Mouse (Mus musculus): ENCODE measurements around the gene Tmem95. TPM values are rescaled to one million over a fixed set of nuclear protein-coding genes. Genes with fewer than 3 reads are reported as not detected.

Tmem95 gene
- under 1 TPM in 1 of 2 experiments, not detected in 1; 0.93 TPM for polyA plus RNA-seq (2017; shearing (Covaris generic))

DNA sequence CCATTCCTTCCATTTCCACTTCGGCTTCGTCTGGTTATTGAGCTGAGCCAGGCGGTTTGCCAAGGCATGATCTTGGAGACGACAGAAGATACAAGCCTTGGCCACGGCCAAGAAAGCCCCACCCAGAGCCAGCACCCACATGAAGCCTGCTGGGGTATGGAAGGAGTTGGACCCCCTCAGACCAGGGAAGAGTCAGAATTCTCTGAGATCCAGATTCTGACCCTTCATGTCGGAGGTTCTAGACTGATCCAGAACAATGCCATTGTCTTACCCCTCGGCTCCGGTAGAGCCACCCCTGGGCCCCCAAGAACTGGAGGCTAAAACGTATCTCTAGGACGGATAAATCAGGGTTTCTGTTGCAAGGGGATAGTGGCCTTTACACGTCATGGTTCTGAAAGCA lies at the start of gene Tmem95:
Gene Tmem95 (minus strand): TSS at position 141 of the 400 bp plus-strand sequence.

DNA sequence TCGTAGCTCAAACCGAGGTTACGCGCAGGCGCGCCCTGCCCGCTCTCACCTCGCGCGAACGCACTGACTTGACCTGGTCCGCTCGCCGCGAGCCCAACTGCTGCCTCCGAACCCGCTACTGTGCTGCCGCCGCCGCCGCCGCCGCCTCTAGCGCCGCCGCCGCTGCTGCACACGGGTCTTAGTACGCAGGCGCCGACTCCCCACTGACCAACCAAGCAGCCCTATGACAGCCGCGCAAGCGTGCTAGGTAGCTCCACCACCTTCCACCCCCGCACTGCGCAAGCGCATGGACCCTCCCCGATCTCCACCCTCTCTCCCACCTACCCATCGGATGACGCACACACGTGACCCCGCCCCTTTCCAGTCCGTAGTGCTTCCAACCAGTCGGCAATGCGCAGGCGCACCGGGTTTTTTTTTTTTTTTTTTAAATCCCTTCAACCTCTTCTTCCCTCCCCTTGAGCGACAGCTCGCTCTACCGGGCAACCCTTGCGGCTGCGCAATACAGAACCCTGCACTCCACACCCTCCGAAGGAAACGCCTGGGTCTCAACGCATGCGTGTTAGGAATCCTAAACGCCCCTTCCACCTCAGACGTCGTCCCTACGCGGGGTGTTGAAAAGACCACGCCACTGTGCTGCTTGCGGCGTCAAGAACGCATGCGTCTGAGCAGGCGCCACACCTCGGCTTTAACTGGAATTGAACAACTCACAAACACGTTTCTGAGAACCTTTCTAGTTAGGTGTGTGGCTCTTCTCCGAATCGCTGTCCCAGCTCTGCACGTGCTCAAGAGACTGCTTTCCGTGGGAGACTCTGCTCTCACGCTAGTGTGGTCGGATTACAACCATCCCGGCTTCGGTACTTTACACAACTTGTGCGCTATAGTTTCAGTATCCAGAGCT lies 43.5 kb upstream of the Tmem95 start, which contains the start of gene Eif5a:
Gene Eif5a (minus strand): TSS at position 845 of the 898 bp plus-strand sequence.

DNA sequence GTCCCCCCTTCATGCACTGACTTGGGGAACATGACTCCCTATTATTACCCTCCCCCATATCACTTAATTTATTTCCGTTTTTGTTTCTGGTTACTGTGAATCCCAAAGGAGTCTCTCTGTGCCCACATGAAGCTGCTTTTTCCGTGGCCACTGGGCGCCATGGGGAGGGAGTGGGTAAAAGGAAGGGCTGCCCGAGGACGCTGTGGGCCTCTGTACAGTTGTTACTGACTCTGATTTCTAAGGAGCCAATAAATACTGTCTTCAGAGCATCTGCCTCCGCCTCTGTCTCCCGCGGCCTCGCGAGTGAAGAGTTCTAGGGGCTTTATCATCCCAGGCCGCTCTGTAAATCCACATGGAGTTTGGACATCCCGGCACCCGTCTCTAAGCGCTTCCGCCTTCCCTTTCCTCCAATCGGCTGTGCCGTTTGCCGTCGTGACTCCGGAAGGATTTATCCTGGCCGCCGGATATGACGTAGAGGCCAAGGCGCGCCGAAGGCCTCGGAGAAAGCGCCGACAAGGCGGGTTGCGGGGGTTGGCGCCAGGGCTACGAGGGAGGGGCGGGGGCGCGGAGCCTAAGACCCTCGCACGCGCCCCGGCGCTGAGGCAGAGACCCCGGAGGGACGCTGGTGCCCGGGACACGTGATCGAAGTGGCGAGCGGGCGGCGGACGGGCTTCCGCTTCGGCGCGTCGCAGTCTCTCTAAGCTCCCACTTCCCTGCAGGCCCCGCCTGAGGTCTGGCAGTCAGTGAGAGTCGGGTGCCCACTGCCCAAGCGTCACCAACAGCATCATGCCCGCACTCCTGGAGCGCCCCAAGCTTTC lies 35.9 kb upstream of the Tmem95 start, which contains the start of gene Gps2:
Gene Gps2 (plus strand): TSS at position 335 of the 818 bp plus-strand sequence.

DNA sequence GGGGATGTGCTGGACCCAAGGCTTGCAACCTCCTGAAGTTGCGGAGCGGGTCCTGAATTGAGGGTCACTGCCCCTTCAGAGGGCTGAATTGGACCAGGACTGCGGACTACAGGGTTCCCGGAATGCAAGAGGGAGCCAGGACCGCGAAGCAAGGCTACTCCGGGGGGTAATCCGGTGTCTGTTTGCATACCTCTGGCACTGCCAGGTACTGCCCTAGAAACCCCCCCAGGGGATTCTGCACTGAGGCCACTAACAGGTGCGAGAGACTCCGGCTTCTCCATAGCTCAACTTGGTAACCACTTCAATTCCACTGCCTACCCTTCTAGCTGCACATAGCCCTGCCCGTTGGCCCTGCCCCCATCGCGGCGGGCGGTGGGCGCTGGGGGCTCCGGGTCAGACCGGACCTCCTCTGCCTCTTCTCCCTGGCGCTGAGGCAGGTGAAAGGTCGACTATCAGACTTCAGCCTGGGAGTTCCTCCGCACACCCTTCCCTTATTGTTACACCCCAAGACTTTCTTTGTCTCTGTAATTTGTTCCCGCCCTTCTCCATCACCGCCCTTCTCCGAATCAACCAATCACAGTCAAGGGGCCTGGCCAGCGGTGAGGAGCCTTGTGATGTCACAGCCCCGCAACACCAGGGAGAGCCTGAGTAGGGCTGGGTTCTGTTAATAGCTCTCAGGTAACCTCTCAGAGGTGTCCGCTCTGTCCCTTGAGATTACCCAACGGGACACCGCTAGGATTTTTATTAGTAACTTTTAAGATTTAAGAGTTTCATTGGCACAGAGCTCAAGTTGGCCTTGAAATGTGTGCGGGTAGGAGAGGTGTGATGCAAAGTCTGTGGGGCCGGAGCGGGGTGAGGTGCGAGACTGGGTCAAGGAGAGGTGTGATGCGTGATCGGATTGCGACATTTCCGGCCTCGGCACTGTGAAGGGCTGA lies 22.9 kb upstream of the Tmem95 start, which contains the start of the genes 2810408A11Rik and Neurl4:
Gene 2810408A11Rik (minus strand): TSS at position 517 of the 935 bp plus-strand sequence.
Gene Neurl4 (plus strand): TSS at position 602 of the 935 bp plus-strand sequence.

DNA sequence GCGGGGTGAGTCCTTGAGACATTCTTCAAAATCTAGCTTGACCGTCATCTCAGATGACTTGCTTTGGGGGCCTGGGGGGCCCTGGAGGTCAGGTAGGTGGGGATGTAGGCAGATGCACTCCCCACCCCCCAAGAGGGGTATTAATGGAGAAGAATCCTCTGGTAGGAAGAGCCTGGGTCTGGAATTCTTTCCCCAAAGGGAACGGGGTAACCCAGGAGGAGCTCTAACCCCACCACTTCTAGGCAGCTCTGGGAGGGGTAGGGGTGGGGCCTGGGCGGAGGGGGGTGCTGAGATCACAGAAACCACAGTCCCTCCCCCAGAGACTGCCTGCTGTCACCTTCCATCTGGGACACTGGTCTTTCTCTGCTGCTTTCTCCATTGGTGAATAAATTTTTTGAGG lies 17.5 kb upstream of the Tmem95 start, which contains the start of gene Acap1:
Gene Acap1 (minus strand): TSS at position 249 of the 400 bp plus-strand sequence.

DNA sequence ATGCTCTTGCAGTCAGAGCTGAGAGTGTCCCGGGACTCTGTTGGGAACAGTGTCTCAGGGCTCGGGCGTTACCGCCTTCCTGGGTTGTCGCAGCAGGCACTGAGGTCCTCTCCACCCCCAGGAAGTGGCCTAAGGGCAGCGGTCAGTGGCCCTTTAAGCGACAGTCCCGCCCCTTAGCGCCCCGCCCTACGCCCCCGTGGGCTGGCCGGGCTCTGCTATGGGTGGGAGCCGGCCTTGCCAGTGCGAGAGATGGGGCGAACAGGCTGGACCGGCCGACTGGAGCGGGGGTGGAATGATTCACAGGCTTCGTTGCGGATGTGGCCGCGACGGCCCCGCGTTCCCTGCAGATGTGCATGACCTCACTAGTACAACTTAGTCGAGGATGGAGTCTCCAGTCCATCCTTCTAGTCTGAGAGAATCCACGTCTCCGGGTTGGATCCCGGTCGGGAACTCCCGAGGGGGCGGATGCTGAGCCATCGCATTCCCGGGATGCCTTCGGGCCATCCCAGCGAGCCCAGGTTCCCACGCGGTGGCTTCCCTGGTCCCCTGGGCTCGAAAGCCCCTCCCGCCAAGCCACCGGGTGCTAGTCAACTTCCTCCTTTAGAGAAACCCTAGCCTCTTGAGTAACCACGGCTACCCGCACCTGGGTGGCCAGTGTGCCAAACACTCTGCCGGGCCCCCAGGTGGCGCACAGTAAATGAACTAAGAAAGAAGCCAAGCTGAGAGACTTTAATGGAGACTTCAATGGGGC lies 3.2 kb upstream of the Tmem95 start, which contains the start of gene Kctd11:
Gene Kctd11 (minus strand): TSS at position 554 of the 751 bp plus-strand sequence.

DNA sequence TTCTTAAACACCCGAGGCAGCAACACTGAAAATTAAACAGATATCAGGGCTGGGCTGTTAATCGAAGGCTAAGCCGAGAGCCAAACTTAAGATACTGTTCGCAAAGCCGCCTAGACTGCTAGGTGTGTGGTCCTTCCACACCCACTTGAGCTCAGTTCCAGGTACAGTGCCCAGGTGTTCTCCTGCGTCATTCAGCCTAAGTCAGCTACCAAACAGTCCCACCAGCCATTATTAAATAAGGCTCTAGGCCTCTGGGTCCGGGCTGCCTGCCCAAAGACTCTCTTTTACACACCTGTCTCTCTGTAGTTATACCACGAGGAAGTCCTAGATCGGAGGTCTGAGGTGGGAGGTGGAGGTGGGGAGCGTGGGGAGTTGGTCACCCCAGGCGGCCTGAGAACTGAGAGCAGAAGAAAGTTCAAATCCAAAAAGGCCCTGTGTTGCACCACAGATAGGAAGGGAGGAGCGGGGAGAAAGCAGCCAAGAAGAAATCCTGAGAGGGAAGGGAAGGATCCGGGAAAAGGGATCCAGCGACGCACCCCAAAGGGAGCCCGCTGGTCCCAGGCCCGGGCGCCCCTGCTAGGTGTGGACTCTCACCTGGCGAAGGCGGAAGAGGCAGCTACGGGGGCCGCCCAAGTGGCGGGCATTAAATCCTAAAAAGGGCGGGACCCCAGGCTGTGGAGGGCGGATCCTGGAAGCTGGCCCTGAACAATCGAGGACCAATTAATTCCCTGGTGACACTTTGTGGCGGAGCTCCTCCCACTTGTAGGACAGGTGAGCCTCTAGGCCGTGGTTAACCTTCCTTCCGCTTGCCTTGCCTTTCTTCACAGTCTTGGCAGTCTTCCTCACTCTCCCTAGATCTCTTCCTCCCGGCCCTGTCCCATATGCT lies 19.5 kb downstream of the Tmem95 start, which contains the start of gene Tnk1:
Gene Tnk1 (minus strand): TSS at position 618 of the 886 bp plus-strand sequence.

DNA sequence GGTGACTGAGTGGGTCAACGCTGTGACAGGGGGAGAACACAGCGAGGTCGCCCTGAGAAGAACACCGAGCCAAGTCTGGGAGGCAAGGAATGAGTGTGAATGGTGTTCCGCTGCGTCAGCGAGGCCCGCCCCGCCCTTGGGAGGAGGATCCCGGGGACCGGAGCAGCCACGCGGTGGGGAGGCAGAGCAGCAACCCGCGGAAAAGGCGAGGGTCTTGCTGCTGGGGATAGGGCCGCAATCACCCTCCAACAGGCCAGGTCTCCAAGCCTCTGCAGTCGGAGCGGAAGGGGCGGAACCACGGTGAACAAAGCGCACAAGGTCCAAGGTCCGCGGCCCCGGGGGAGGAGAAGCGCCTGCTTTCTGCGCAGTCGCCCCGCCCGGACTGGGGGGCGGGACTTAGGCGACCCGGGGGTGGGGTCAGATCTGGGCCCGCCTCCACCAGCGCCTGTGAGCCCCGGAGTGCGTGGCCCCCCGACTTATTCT lies 31.6 kb downstream of the Tmem95 start, which contains the start of gene Plscr3:
Gene Plscr3 (plus strand): TSS at position 179 of the 483 bp plus-strand sequence.

DNA sequence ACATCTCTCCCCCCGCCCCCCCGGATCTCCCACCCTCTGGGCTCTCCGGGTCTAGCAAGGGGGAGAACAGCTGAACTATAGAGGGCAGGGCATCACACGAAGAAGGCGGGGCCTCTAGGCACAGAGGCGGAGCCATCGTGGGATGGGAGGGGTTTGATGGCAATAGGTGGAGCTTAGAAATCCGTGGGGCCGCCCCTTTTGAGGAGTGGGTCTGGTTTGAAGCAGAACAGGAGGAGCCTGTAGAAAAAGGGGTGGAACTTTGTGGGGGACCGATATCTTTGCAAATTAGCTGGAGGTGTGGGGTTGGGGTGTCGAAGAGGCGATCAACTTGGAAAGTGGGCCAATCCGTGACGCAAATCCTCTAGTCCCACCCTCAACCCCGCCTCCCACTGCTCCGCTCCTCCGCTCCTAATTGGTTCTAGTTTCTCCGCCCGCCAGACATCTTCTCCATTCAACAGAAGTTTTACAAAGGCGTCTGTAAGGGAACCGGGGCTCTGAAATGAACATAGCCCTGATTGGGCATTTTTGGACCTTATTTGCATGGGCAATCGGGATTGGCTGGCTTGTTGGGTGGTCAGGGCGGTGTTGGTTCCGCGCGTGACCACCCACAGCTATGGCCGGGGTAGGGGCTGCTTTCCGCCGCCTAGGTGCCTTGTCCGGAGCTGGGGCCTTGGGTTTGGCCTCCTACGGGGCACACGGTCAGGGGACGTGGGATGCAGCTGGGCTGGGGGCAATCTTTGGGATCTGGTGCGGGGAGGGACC lies 39.7 kb downstream of the Tmem95 start, which contains the start of gene Tmem256:
Gene Tmem256 (plus strand): TSS at position 563 of the 762 bp plus-strand sequence.

DNA sequence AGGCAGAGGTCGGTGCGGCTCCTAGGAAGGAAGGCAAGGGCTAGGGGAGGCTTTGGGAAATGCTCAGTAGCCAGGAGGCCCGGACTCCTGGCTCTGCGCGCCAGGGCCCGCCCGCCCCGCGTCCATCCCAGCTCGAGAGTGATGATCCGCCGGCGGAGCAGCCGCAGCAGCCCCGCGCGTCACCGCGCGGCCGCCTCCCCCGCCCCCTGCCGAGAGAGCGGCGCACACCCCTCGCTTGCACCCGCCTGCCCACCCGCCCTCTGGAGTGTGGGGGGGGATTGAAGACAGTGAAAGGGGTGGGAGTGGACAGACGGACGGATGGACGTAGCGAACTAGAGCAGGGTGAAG lies 40.2 kb downstream of the Tmem95 start, which contains the start of gene Nlgn2:
Gene Nlgn2 (minus strand): TSS at position 181 of the 348 bp plus-strand sequence.

Other genes starting within 250 kb of the Tmem95 start
- gene Fxr2, start 245.0 kb downstream of the Tmem95 start, polyA plus RNA-seq (2017; shearing (Covaris generic)) = 10 to 100 TPM; 59.9 to 74.5 TPM
- 1 to 10 TPM in 1 of 2 experiments, under 1 TPM in 1; 0.55 to 3.1 TPM for gene Sox15, start 222.7 kb downstream of the Tmem95 start, polyA plus RNA-seq (2017; shearing (Covaris generic))
- gene Mpdu1, start 215.4 kb downstream of the Tmem95 start, polyA plus RNA-seq (2017; shearing (Covaris generic)) = 10 to 100 TPM; 47.5 to 52.3 TPM
- gene Cd68, start 211.9 kb downstream of the Tmem95 start, polyA plus RNA-seq (2017; shearing (Covaris generic)) = 10 to 100 TPM in 1 of 2 experiments, 1 to 10 TPM in 1; 1.7 to 11.0 TPM
- 100 to 1,000 TPM; 493 to 540 TPM for gene Eif4a1, start 205.6 kb downstream of the Tmem95 start, polyA plus RNA-seq (2017; shearing (Covaris generic))
- 10 to 100 TPM; 33.1 to 37.3 TPM for gene Senp3, start 195.9 kb downstream of the Tmem95 start, polyA plus RNA-seq (2017; shearing (Covaris generic))
- gene Tnfsf13, start 192.2 kb downstream of the Tmem95 start, polyA plus RNA-seq (2017; shearing (Covaris generic)) = not detected
- not detected for gene Tnfsf12, start 182.2 kb downstream of the Tmem95 start, polyA plus RNA-seq (2017; shearing (Covaris generic))
- gene Tnfsfm13, start 181.9 kb downstream of the Tmem95 start, polyA plus RNA-seq (2017; shearing (Covaris generic)) = under 1 TPM in 1 of 2 experiments, not detected in 1; 0.45 TPM
- 10 to 100 TPM; 43.7 to 44.7 TPM for gene Polr2a, start 119.4 kb downstream of the Tmem95 start, polyA plus RNA-seq (2017; shearing (Covaris generic))
- gene Slc35g3, start 116.0 kb downstream of the Tmem95 start, polyA plus RNA-seq (2017; shearing (Covaris generic)) = 1 to 10 TPM in 1 of 2 experiments, under 1 TPM in 1; 0.29 to 1.3 TPM
- 1 to 10 TPM; 3.8 to 5.3 TPM for gene Zbtb4, start 112.1 kb downstream of the Tmem95 start, polyA plus RNA-seq (2017; shearing (Covaris generic))
- gene Chrnb1, start 82.1 kb downstream of the Tmem95 start, polyA plus RNA-seq (2017; shearing (Covaris generic)) = 1 to 10 TPM in 1 of 2 experiments, under 1 TPM in 1; 0.13 to 4.3 TPM
- not detected for gene Fgf11, start 76.2 kb downstream of the Tmem95 start, polyA plus RNA-seq (2017; shearing (Covaris generic))
- gene Tmem102, start 72.4 kb downstream of the Tmem95 start, polyA plus RNA-seq (2017; shearing (Covaris generic)) = not detected
- under 1 TPM in 1 of 2 experiments, not detected in 1; 0.39 TPM for gene Gm39566, start 62.7 kb downstream of the Tmem95 start, polyA plus RNA-seq (2017; shearing (Covaris generic))
- not detected for gene Spem2, start 59.6 kb downstream of the Tmem95 start, polyA plus RNA-seq (2017; shearing (Covaris generic))
- gene Spem1, start 55.8 kb downstream of the Tmem95 start, polyA plus RNA-seq (2017; shearing (Covaris generic)) = 1 to 10 TPM in 1 of 2 experiments, not detected in 1; 2.1 TPM
- under 1 TPM; 0.26 to 0.83 TPM for gene Nlgn2, start 40.2 kb downstream of the Tmem95 start, polyA plus RNA-seq (2017; shearing (Covaris generic))
- 10 to 100 TPM; 64.6 to 89.9 TPM for gene Tmem256, start 39.5 kb downstream of the Tmem95 start, polyA plus RNA-seq (2017; shearing (Covaris generic))
- gene Plscr3, start 31.6 kb downstream of the Tmem95 start, polyA plus RNA-seq (2017; shearing (Covaris generic)) = 10 to 100 TPM; 15.4 to 18.5 TPM
- under 1 TPM; 0.08 to 0.72 TPM for gene Tnk1, start 19.3 kb downstream of the Tmem95 start, polyA plus RNA-seq (2017; shearing (Covaris generic))
- 1 to 10 TPM; 1.3 TPM for gene Kctd11, start 3.4 kb upstream of the Tmem95 start, polyA plus RNA-seq (2017; shearing (Covaris generic))
- 100 to 1,000 TPM; 503 to 589 TPM for gene Acap1, start 17.5 kb upstream of the Tmem95 start, polyA plus RNA-seq (2017; shearing (Covaris generic))
- 1 to 10 TPM; 3.6 to 4.8 TPM for gene 2810408A11Rik, start 23.0 kb upstream of the Tmem95 start, polyA plus RNA-seq (2017; shearing (Covaris generic))
- gene Neurl4, start 23.1 kb upstream of the Tmem95 start, polyA plus RNA-seq (2017; shearing (Covaris generic)) = 10 to 100 TPM in 1 of 2 experiments, 1 to 10 TPM in 1; 6.4 to 11.6 TPM
- 100 to 1,000 TPM; 175 to 265 TPM for gene Gps2, start 35.9 kb upstream of the Tmem95 start, polyA plus RNA-seq (2017; shearing (Covaris generic))
- 1,000 to 10,000 TPM; 1,144 to 1,177 TPM for gene Eif5a, start 43.9 kb upstream of the Tmem95 start, polyA plus RNA-seq (2017; shearing (Covaris generic))
- not detected for gene Ybx2, start 57.8 kb upstream of the Tmem95 start, polyA plus RNA-seq (2017; shearing (Covaris generic))
- gene Slc2a4, start 70.2 kb upstream of the Tmem95 start, polyA plus RNA-seq (2017; shearing (Covaris generic)) = 1 to 10 TPM in 1 of 2 experiments, not detected in 1; 1.5 TPM
- gene Cldn7, start 86.8 kb upstream of the Tmem95 start, polyA plus RNA-seq (2017; shearing (Covaris generic)) = 1 to 10 TPM in 1 of 2 experiments, under 1 TPM in 1; 0.81 to 1.2 TPM
- gene Ctdnep1, start 103.1 kb upstream of the Tmem95 start, polyA plus RNA-seq (2017; shearing (Covaris generic)) = 10 to 100 TPM; 39.1 to 74.9 TPM
- gene Elp5, start 104.5 kb upstream of the Tmem95 start, polyA plus RNA-seq (2017; shearing (Covaris generic)) = 10 to 100 TPM; 63.7 to 67.7 TPM
- 100 to 1,000 TPM; 391 to 427 TPM for gene Gabarap, start 113.1 kb upstream of the Tmem95 start, polyA plus RNA-seq (2017; shearing (Covaris generic))
- 10 to 100 TPM; 85.5 to 94.7 TPM for gene Phf23, start 117.8 kb upstream of the Tmem95 start, polyA plus RNA-seq (2017; shearing (Covaris generic))
- 10 to 100 TPM; 26.6 to 46.3 TPM for gene Dvl2, start 122.6 kb upstream of the Tmem95 start, polyA plus RNA-seq (2017; shearing (Covaris generic))
- 100 to 1,000 TPM in 1 of 2 experiments, 10 to 100 TPM in 1; 97.3 to 113 TPM for gene Acadvl, start 137.4 kb upstream of the Tmem95 start, polyA plus RNA-seq (2017; shearing (Covaris generic))
- gene Dlg4, start 138.9 kb upstream of the Tmem95 start, polyA plus RNA-seq (2017; shearing (Covaris generic)) = 10 to 100 TPM in 1 of 2 experiments, 1 to 10 TPM in 1; 9.1 to 10.5 TPM
- gene Asgr1, start 176.1 kb upstream of the Tmem95 start, polyA plus RNA-seq (2017; shearing (Covaris generic)) = not detected
- gene Asgr2, start 214.6 kb upstream of the Tmem95 start, polyA plus RNA-seq (2017; shearing (Covaris generic)) = not detected

All from inflammation-experienced regulatory T-cells (primary cell).